Mouse (Mus musculus): ENCODE measurements around the gene Rpa1.

- TF ChIP-seq CTCF (IDR thresholded peaks at IDR 0.05; ENCODE audit: low read depth) (no peak), EP300 (IDR thresholded peaks at IDR 0.05; ENCODE audit: low read depth) (no peak)
Measured at GRCm38 (mm10) chr11:75308650-75309049, 39.5 kb downstream of the Rpa1 start.
